Comparison of ENCODE assay signal across 9 mouse cellular contexts in genomic region chr17:25833961-25834594, GRCm38 (mm10). TPM values are rescaled to one million over a fixed set of nuclear protein-coding genes. Genes with fewer than 3 reads are reported as not detected.
DNase-seq lines count a peak whose midpoint lies in the region; ATAC-seq lines count a peak whose summit lies in the region.
"Had no signal": no experiment of that assay in that cellular context is flagged by ENCODE, and none has a peak within 500 bp of the region (broad histone marks: within the 10 kb centered on the region; RNA-seq: fewer than 3 reads in every experiment).

No protein-coding gene starts in this region.

- no peak for ATAC-seq in erythroblast, adult 5-6 weeks (replicated peaks; ENCODE audit: low FRiP score, poor library complexity, severe bottlenecking)
- no peak for ATAC-seq in intestine, embryonic 16.5 days
- ATAC-seq in lung, embryonic 16.5 days (ENCODE audit: low read depth): no peak

- peak overlapping the region; percentile 81 for H3K4me3 ChIP-seq in erythroblast, embryonic 14.5 days (replicated peaks)
- H3K4me3 ChIP-seq in forebrain, embryonic 10.5 days: peak overlapping the region; percentile 77
- peak overlapping the region; percentile 85 for H3K4me3 ChIP-seq in intestine, embryonic 16.5 days (ENCODE audit: low read length)
- H3K4me3 ChIP-seq in lung, embryonic 16.5 days (ENCODE audit: low read length): peak overlapping the region; percentile 85

- H3K4me1 ChIP-seq in erythroblast, embryonic 14.5 days (ENCODE audit: control insufficient read depth): peaks cover 92% of the 10 kb centered on the region
- H3K4me1 ChIP-seq in forebrain, embryonic 10.5 days: peaks cover 87% of the 10 kb centered on the region
- peaks cover 67% of the 10 kb centered on the region for H3K4me1 ChIP-seq in intestine, embryonic 16.5 days (ENCODE audit: control insufficient read depth, insufficient read depth, low read length)
- peaks cover 59% of the 10 kb centered on the region for H3K4me1 ChIP-seq in lung, embryonic 16.5 days (replicated peaks; ENCODE audit: control insufficient read depth, insufficient read depth, low read length)

- H3K4me2 ChIP-seq in intestine, embryonic 16.5 days (ENCODE audit: low read depth, low read length): peak overlapping the region; percentile 94
- H3K4me2 ChIP-seq in lung, embryonic 16.5 days (ENCODE audit: low read depth, low read length): peak overlapping the region; percentile 80

- H3K36me3 ChIP-seq in erythroblast, embryonic 14.5 days (ENCODE audit: control insufficient read depth): peaks cover 71% of the 10 kb centered on the region
- H3K36me3 ChIP-seq in forebrain, embryonic 10.5 days (replicated peaks): peaks cover 65% of the 10 kb centered on the region
- H3K36me3 ChIP-seq in intestine, embryonic 16.5 days (ENCODE audit: control insufficient read depth, insufficient read depth, low read length): peaks cover 11% of the 10 kb centered on the region
- peaks cover 18% of the 10 kb centered on the region for H3K36me3 ChIP-seq in lung, embryonic 16.5 days (ENCODE audit: control insufficient read depth, insufficient read depth, low read length)

- H3K27ac ChIP-seq in forebrain, embryonic 10.5 days: peak overlapping the region; percentile 96
- peak overlapping the region; percentile 97 for H3K27ac ChIP-seq in intestine, embryonic 16.5 days (ENCODE audit: low read length)
- H3K27ac ChIP-seq in lung, embryonic 16.5 days (ENCODE audit: low read length): peak overlapping the region; percentile 93

- DNase-seq in forebrain, embryonic 10.5 days (ENCODE audit: extremely low spot score, low spot score): no peak
- no peak for DNase-seq in urinary bladder, postnatal 25 days (ENCODE audit: low spot score)
- DNase-seq in layer of hippocampus, postnatal 36 days: no peak
- DNase-seq in spleen, adult 18-20 months: no peak

- WGBS in forebrain, embryonic 10.5 days: 59% methylated on average over 6 of the region's 6 CpGs
- WGBS in intestine, embryonic 16.5 days: 16% methylated on average over 6 of the region's 6 CpGs
- 10% methylated on average over 6 of the region's 6 CpGs for WGBS in lung, embryonic 16.5 days

- H3K9me3 ChIP-seq in erythroblast, embryonic 14.5 days (ENCODE audit: control insufficient read depth, low read length): no peaks in the 10 kb centered on the region
- no peaks in the 10 kb centered on the region for H3K9me3 ChIP-seq in forebrain, embryonic 10.5 days
- no peaks in the 10 kb centered on the region for H3K9me3 ChIP-seq in intestine, embryonic 16.5 days (ENCODE audit: control insufficient read depth, low read length)
- H3K9me3 ChIP-seq in lung, embryonic 16.5 days (ENCODE audit: control insufficient read depth, low read length): no peaks in the 10 kb centered on the region

- no peaks in the 10 kb centered on the region for H3K27me3 ChIP-seq in erythroblast, embryonic 14.5 days (ENCODE audit: control insufficient read depth)
- H3K27me3 ChIP-seq in forebrain, embryonic 10.5 days (ENCODE audit: poor library complexity, severe bottlenecking): no peaks in the 10 kb centered on the region
- no peaks in the 10 kb centered on the region for H3K27me3 ChIP-seq in intestine, embryonic 16.5 days (replicated peaks; ENCODE audit: control insufficient read depth, insufficient read depth, low read length)
- no peaks in the 10 kb centered on the region for H3K27me3 ChIP-seq in lung, embryonic 16.5 days (ENCODE audit: control insufficient read depth, insufficient read depth, low read depth, low read length)
- H3K27me3 ChIP-seq: Patski had no signal

- H3K9ac ChIP-seq in intestine, embryonic 16.5 days (ENCODE audit: low read depth, low read length): peak overlapping the region; percentile 86
- H3K9ac ChIP-seq in lung, embryonic 16.5 days (ENCODE audit: low read length): peak overlapping the region; percentile 85

RNA-seq across cellular contexts. Expression of gene Stub1, which starts 0.9 kb away (rescaled TPM):
- polyA plus RNA-seq in erythroblast, embryonic 14.5 days (2012): 10.1 and 10.6 TPM in 2 replicates
- 15.0 and 28.0 TPM in 2 replicates for total RNA-seq in erythroblast, adult 5-6 weeks (2015; ENCODE audit: low replicate concordance)
- total RNA-seq in erythroblast, adult 5-6 weeks (2017; ENCODE audit: low replicate concordance): 18.8 and 27.9 TPM in 2 replicates
- 403 TPM in 2 replicates for polyA plus RNA-seq in forebrain, embryonic 10.5 days (2016; fragmentation: Nextera tagmentation; extraction: Ambion mirVana)
- 303 and 321 TPM in 2 replicates for polyA plus RNA-seq in intestine, embryonic 16.5 days (2015; fragmentation: Nextera tagmentation; extraction: Ambion mirVana)
- 314 and 316 TPM in 2 replicates for polyA plus RNA-seq in lung, embryonic 16.5 days (2015; fragmentation: Nextera tagmentation; extraction: Ambion mirVana)
- 100 to 1,000 TPM; 163 to 164 TPM for total RNA-seq in layer of hippocampus, postnatal 36 days (2021)

RNA-seq across cellular contexts. Expression of gene Rhbdl1, which starts 3.0 kb away (rescaled TPM):
- polyA plus RNA-seq in erythroblast, embryonic 14.5 days (2012): 0.22 and 0.54 TPM in 2 replicates
- not detected in 2 replicates for total RNA-seq in erythroblast, adult 5-6 weeks (2015; ENCODE audit: low replicate concordance)
- total RNA-seq in erythroblast, adult 5-6 weeks (2017; ENCODE audit: low replicate concordance): 4.7 TPM in 1 of 2 replicates, not detected in the other
- polyA plus RNA-seq in forebrain, embryonic 10.5 days (2016; fragmentation: Nextera tagmentation; extraction: Ambion mirVana): 0.93 and 1.3 TPM in 2 replicates
- polyA plus RNA-seq in intestine, embryonic 16.5 days (2015; fragmentation: Nextera tagmentation; extraction: Ambion mirVana): 1.6 and 2.0 TPM in 2 replicates
- 0.68 and 1.5 TPM in 2 replicates for polyA plus RNA-seq in lung, embryonic 16.5 days (2015; fragmentation: Nextera tagmentation; extraction: Ambion mirVana)
- 10 to 100 TPM; 47.9 to 49.0 TPM for total RNA-seq in layer of hippocampus, postnatal 36 days (2021)

RNA-seq across cellular contexts. Expression of gene Jmjd8, which starts 5.4 kb away (rescaled TPM):
- polyA plus RNA-seq in erythroblast, embryonic 14.5 days (2012): 0.31 and 0.65 TPM in 2 replicates
- 0.84 and 2.1 TPM in 2 replicates for total RNA-seq in erythroblast, adult 5-6 weeks (2015; ENCODE audit: low replicate concordance)
- total RNA-seq in erythroblast, adult 5-6 weeks (2017; ENCODE audit: low replicate concordance): 3.9 and 6.7 TPM in 2 replicates
- 53.9 and 58.7 TPM in 2 replicates for polyA plus RNA-seq in forebrain, embryonic 10.5 days (2016; fragmentation: Nextera tagmentation; extraction: Ambion mirVana)
- polyA plus RNA-seq in intestine, embryonic 16.5 days (2015; fragmentation: Nextera tagmentation; extraction: Ambion mirVana): 50.1 and 50.9 TPM in 2 replicates
- 55.4 and 57.2 TPM in 2 replicates for polyA plus RNA-seq in lung, embryonic 16.5 days (2015; fragmentation: Nextera tagmentation; extraction: Ambion mirVana)
- 10 to 100 TPM; 58.1 to 61.0 TPM for total RNA-seq in layer of hippocampus, postnatal 36 days (2021)

RNA-seq across cellular contexts. Expression of gene Gm20683, which starts 7.5 kb away (rescaled TPM):
- polyA plus RNA-seq in erythroblast, embryonic 14.5 days (2012): 0.68 and 1.1 TPM in 2 replicates
- total RNA-seq in erythroblast, adult 5-6 weeks (2015; ENCODE audit: low replicate concordance): 0.84 TPM in 1 of 2 replicates, not detected in the other
- 2.6 TPM in 1 of 2 replicates, not detected in the other for total RNA-seq in erythroblast, adult 5-6 weeks (2017; ENCODE audit: low replicate concordance)
- 1.7 and 2.3 TPM in 2 replicates for polyA plus RNA-seq in forebrain, embryonic 10.5 days (2016; fragmentation: Nextera tagmentation; extraction: Ambion mirVana)
- 1.4 and 2.3 TPM in 2 replicates for polyA plus RNA-seq in intestine, embryonic 16.5 days (2015; fragmentation: Nextera tagmentation; extraction: Ambion mirVana)
- polyA plus RNA-seq in lung, embryonic 16.5 days (2015; fragmentation: Nextera tagmentation; extraction: Ambion mirVana): 1.9 and 2.3 TPM in 2 replicates
- 10 to 100 TPM; 29.0 to 30.4 TPM for total RNA-seq in layer of hippocampus, postnatal 36 days (2021)

RNA-seq across cellular contexts. Expression of gene Rhot2, which starts 10.6 kb away (rescaled TPM):
- polyA plus RNA-seq in erythroblast, embryonic 14.5 days (2012): 17.7 and 19.8 TPM in 2 replicates
- 3.3 and 9.8 TPM in 2 replicates for total RNA-seq in erythroblast, adult 5-6 weeks (2015; ENCODE audit: low replicate concordance)
- 19.7 and 28.6 TPM in 2 replicates for total RNA-seq in erythroblast, adult 5-6 weeks (2017; ENCODE audit: low replicate concordance)
- 28.0 and 31.2 TPM in 2 replicates for polyA plus RNA-seq in forebrain, embryonic 10.5 days (2016; fragmentation: Nextera tagmentation; extraction: Ambion mirVana)
- 21.5 and 23.2 TPM in 2 replicates for polyA plus RNA-seq in intestine, embryonic 16.5 days (2015; fragmentation: Nextera tagmentation; extraction: Ambion mirVana)
- polyA plus RNA-seq in lung, embryonic 16.5 days (2015; fragmentation: Nextera tagmentation; extraction: Ambion mirVana): 18.3 and 18.6 TPM in 2 replicates
- 100 to 1,000 TPM; 102 to 103 TPM for total RNA-seq in layer of hippocampus, postnatal 36 days (2021)

Comparison
In these comparisons a context has a peak if more than half of its experiments do, and no peak if none do; other contexts are left out.
1. RNA of gene Stub1, which starts 0.9 kb away (polyA plus RNA-seq): 403 TPM in forebrain, embryonic 10.5 days, 303 to 321 TPM in intestine, embryonic 16.5 days and 314 to 316 TPM in lung, embryonic 16.5 days; 10.1 to 10.6 TPM in erythroblast, embryonic 14.5 days; every median in the first group is over 10 times any median in the second.
2. RNA of gene Jmjd8, which starts 5.4 kb away (polyA plus RNA-seq): 53.9 to 58.7 TPM in forebrain, embryonic 10.5 days, 55.4 to 57.2 TPM in lung, embryonic 16.5 days and 50.1 to 50.9 TPM in intestine, embryonic 16.5 days; 0.31 to 0.65 TPM in erythroblast, embryonic 14.5 days; every median in the first group is over 10 times any median in the second.
3. Peak in every context shown above with its lines, with median percentiles within 50 percentile points of each other: H3K4me3 ChIP-seq and H3K27ac ChIP-seq.